In the genomic region with DNA sequence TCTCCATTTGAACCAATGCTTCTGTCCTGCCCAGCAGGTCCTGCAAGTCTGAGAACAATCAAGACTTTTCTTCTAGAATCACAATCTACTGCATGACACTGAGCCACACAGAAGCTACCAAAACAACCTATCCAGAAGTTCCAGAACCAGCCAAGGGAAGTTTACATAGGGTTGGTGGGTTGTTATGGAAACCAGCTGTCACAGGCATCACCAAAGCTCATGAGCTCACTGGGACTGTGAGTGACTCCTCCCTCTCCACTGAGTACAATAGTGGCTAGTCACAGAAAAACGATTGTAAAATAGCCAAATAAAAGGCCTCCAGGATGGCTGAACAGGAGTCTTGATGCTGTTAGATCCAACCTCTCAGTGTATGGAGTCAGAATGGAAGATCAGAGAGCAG, we compare ENCODE assay signal across 14 mouse cellular contexts.
DNase-seq lines count a peak whose midpoint lies in the region; ATAC-seq and TF ChIP-seq lines count a peak whose summit lies in the region.
"Had no signal": no experiment of that assay in that cellular context is flagged by ENCODE, and none has a peak within 500 bp of the region (broad histone marks: within the 10 kb centered on the region; RNA-seq: fewer than 3 reads in every experiment).

No protein-coding gene starts in this region.

- WGBS in lung, embryonic 14.5 days: 18% methylated on average over 1 of the region's 1 CpGs

- H3K9ac ChIP-seq in lung, embryonic 14.5 days: no peak overlapping the region
- H3K9ac ChIP-seq: hindbrain, embryonic 15.5 days had no signal

- H3K9me3 ChIP-seq in lung, embryonic 14.5 days (ENCODE audit: low read depth, low read length): no peaks in the 10 kb centered on the region
- H3K9me3 ChIP-seq: hindbrain, embryonic 15.5 days had no signal

- DNase-seq in cerebellum, adult 9-11 months: peak; percentile 4
- DNase-seq in cerebellum, postnatal 36 days: no peak
- DNase-seq in lung, embryonic 14.5 days: peak; percentile 62
- DNase-seq in lung, postnatal 25 days (ENCODE audit: low spot score): no peak
- peak; percentile 47 for DNase-seq in embryo, embryonic 10 days (ENCODE audit: low spot score)
- DNase-seq in retina, embryonic 14.5 days (ENCODE audit: low spot score): peak; percentile 21
- no peak for DNase-seq in spleen, postnatal 10 days (ENCODE audit: low spot score in 2 of 2)
- no peak for DNase-seq in spleen, postnatal 4 days (ENCODE audit: low spot score in 2 of 2)
- DNase-seq: adrenal gland, postnatal 25 days; cerebellum, postnatal 25 days; heart, adult 11 months; thymus, postnatal 14 days had no signal

- H3K4me2 ChIP-seq in lung, embryonic 14.5 days: no peak overlapping the region
- H3K4me2 ChIP-seq: hindbrain, embryonic 15.5 days had no signal

- no peak for TF ChIP-seq CTCF in lung, embryonic 14.5 days (IDR thresholded peaks at IDR 0.05; ENCODE audit: low read depth)

- ATAC-seq in lung, embryonic 14.5 days (ENCODE audit: insufficient read depth): peak; percentile 71; the same call in 1 of the 2 replicates

- no peaks in the 10 kb centered on the region for H3K27me3 ChIP-seq in lung, embryonic 14.5 days (ENCODE audit: insufficient read depth, low read length)
- H3K27me3 ChIP-seq: hindbrain, embryonic 15.5 days had no signal

- no peak overlapping the region for H3K4me3 ChIP-seq in lung, embryonic 14.5 days (ENCODE audit: low read depth, low read length)
- H3K4me3 ChIP-seq: hindbrain, embryonic 15.5 days had no signal

- H3K36me3 ChIP-seq in lung, embryonic 14.5 days (ENCODE audit: insufficient read depth): no peaks in the 10 kb centered on the region
- H3K36me3 ChIP-seq: hindbrain, embryonic 15.5 days had no signal

- H3K27ac ChIP-seq in lung, embryonic 14.5 days (ENCODE audit: low read depth): no peak overlapping the region
- H3K27ac ChIP-seq: hindbrain, embryonic 15.5 days; kidney, postnatal 0 days had no signal

- 0 out of 2 replicates have a peak, but pooled peaks cover 5% of the 10 kb centered on the region for H3K4me1 ChIP-seq in lung, embryonic 14.5 days (ENCODE audit: insufficient read depth)
- H3K4me1 ChIP-seq: hindbrain, embryonic 15.5 days had no signal

Comparison
In these comparisons a context has a peak if more than half of its experiments do, and no peak if none do; other contexts are left out.
1. DNase-seq: peak in cerebellum, adult 9-11 months (single experiment), lung, embryonic 14.5 days (single experiment), embryo, embryonic 10 days (single experiment) and retina, embryonic 14.5 days (single experiment); none in cerebellum, postnatal 36 days (0 of 2), lung, postnatal 25 days (single experiment), spleen, postnatal 10 days (0 of 2) and spleen, postnatal 4 days (0 of 2).